Mouse (Mus musculus) hindbrain, embryonic 10.5 days (tissue): ENCODE results near the gene Ppfia2. TPM values are rescaled to one million over a fixed set of nuclear protein-coding genes. Genes with fewer than 3 reads are reported as not detected.

Experiments
- DNase-seq: peaks from one replicate; pipeline ENCODE4 v3.0.0-alpha.2; 2017; ENCODE audit warnings: low spot score
- H3K27ac ChIP-seq: fragments of 300-500 bp; sonication (generic); 2 replicates; pipeline ENCODE4 v1.5.1; 2016; ENCODE audit warnings: mild to moderate bottlenecking, moderate library complexity
- H3K27me3 ChIP-seq: fragments of 300-500 bp; sonication (generic); 2 replicates; pipeline ENCODE4 v1.6.1; 2016; ENCODE audit warnings: mild to moderate bottlenecking; ENCODE audit not compliant: poor library complexity, insufficient read depth, severe bottlenecking
- H3K36me3 ChIP-seq: fragments of 300-500 bp; sonication (generic); 2 replicates; pipeline ENCODE4 v1.6.1; 2016; ENCODE audit warnings: mild to moderate bottlenecking, moderate library complexity
- H3K4me1 ChIP-seq: fragments of 300-500 bp; sonication (generic); replicated peaks from 2 replicates; pipeline ENCODE4 v1.6.1; 2016; ENCODE audit warnings: mild to moderate bottlenecking
- H3K4me3 ChIP-seq: fragments of 300-500 bp; sonication (generic); 2 replicates; pipeline ENCODE4 v1.5.1; 2016; ENCODE audit warnings: mild to moderate bottlenecking, moderate library complexity
- H3K9me3 ChIP-seq: fragments of 300-500 bp; sonication (generic); 2 replicates; pipeline ENCODE4 v1.6.1; 2016; ENCODE audit warnings: mild to moderate bottlenecking, moderate library complexity
- WGBS: fragments of 180-500 bp; shearing (Covaris S2); methylation state at CpG from one replicate; pipeline ENCODE4 v1.1.7; 2016; 5-methylcytosine and 5-hydroxymethylcytosine counted together
- polyA plus RNA-seq: library from polyadenylated mRNA; unstranded; fragments of >200 nt; fragmentation: Nextera tagmentation; extraction: Ambion mirVana; gene quantifications from 2 replicates; pipeline ENCODE4 v1.2.1, GENCODE M21; 2016

Ppfia2 gene
- polyA plus RNA-seq, result 0.90 and 2.7 TPM in 2 replicates

DNA sequence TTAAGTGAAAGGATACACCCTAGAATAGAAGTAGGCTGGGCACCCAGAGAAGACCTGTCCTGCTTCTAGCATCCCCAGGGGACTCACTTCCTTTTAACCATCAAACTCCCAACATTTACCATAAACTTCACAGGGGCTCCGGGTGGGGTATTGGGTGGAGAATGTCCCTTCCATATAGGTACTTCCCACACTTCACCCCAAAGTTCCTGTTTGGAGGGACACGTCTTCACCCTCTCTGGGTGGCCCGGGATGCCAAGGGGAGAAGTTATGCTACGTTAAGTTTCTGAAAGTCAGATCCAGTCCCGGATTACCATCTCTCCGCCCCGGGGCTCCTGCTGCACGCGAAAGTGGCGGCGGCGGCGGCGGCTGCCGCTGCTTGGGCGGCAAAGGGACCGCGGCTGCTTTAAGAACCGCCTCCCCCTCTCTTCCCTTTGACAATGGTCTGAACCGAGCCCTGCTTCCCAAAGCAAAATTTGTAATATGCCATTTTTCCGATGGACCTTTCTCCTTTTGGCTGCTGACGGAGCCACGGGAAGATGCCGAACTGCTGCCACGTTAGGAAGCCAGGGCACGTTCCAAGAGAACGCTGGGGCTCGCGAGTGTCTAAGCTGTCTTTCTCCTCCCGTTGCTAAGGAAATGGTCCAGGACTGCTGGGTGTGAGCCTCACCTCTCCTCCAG is at the start of gene Ppfia2:
Ppfia2 (plus strand) TSS at position 485 of the 678 bp plus-strand sequence.
- Histone ChIP-seq H3K36me3 (no peaks in the 10 kb centered on the region), H3K4me3 (peak within 1 kb of the TSS; percentile 65), H3K4me1 (peaks cover 21% of the 10 kb centered on the region), H3K27me3 (peaks cover 41% of the 10 kb centered on the region), H3K27ac (peak within 1 kb of the TSS; percentile 77), H3K9me3 (no peaks in the 10 kb centered on the region)
- under 1% methylated on average over 30 of the region's 30 CpGs for WGBS
- DNase-seq, result peak; percentile 72

GRCm38 (mm10) chr10:106468956-106469721 is 1.0 kb upstream of the Ppfia2 start:
- DNase-seq, result peak; percentile 48

GRCm38 (mm10) chr10:106470533-106471205 is 530 bp downstream of the Ppfia2 start:
- H3K27me3 ChIP-seq, result peaks cover 41% of the 10 kb centered on the region
- peaks cover 21% of the 10 kb centered on the region for H3K4me1 ChIP-seq
- H3K36me3 ChIP-seq, result no peaks in the 10 kb centered on the region
- 12% methylated on average over 18 of the region's 18 CpGs for WGBS
- H3K4me3 ChIP-seq, result peak overlapping the region; percentile 65
- peak overlapping the region; percentile 77 for H3K27ac ChIP-seq
- H3K9me3 ChIP-seq, result no peaks in the 10 kb centered on the region
- no peak for DNase-seq

More at GRCm38 (mm10) chr10:106468956-106469721, 1.0 kb upstream of the Ppfia2 start:
- H3K27ac ChIP-seq, result peak overlapping the region; percentile 77
- H3K36me3 ChIP-seq, result no peaks in the 10 kb centered on the region
- peaks cover 41% of the 10 kb centered on the region for H3K27me3 ChIP-seq
- no peaks in the 10 kb centered on the region for H3K9me3 ChIP-seq
- 3% methylated on average over 19 of the region's 19 CpGs for WGBS
- H3K4me1 ChIP-seq, result peaks cover 21% of the 10 kb centered on the region
- peak overlapping the region; percentile 65 for H3K4me3 ChIP-seq

GRCm38 (mm10) chr10:106509281-106510165 is 39.4 kb downstream of the Ppfia2 start:
- Histone ChIP-seq H3K4me1 (no peaks in the 10 kb centered on the region), H3K27ac (no peak overlapping the region), H3K9me3 (no peaks in the 10 kb centered on the region), H3K36me3 (no peaks in the 10 kb centered on the region), H3K4me3 (no peak overlapping the region), H3K27me3 (no peaks in the 10 kb centered on the region)
- DNase-seq, result no peak
- WGBS, result 88% methylated on average over 6 of the region's 6 CpGs

- Histone ChIP-seq H3K4me3 (no peak overlapping the region), H3K36me3 (no peaks in the 10 kb centered on the region), H3K27ac (no peak overlapping the region), H3K27me3 (no peaks in the 10 kb centered on the region), H3K4me1 (no peaks in the 10 kb centered on the region), H3K9me3 (no peaks in the 10 kb centered on the region)
- 68% methylated on average over 4 of the region's 4 CpGs for WGBS
- no peak for DNase-seq
These were observed 95.9 kb downstream of the Ppfia2 start for GRCm38 (mm10) chr10:106566036-106566435.

- no peaks in the 10 kb centered on the region for H3K9me3 ChIP-seq
- DNase-seq, result no peak
- H3K4me3 ChIP-seq, result no peak overlapping the region
- H3K36me3 ChIP-seq, result no peaks in the 10 kb centered on the region
- WGBS, result 85% methylated on average over 4 of the region's 4 CpGs
- no peaks in the 10 kb centered on the region for H3K4me1 ChIP-seq
- no peak overlapping the region for H3K27ac ChIP-seq
- no peaks in the 10 kb centered on the region for H3K27me3 ChIP-seq
These were observed 114.9 kb downstream of the Ppfia2 start for GRCm38 (mm10) chr10:106585026-106585425.

GRCm38 (mm10) chr10:106585476-106586080 is 115.4 kb downstream of the Ppfia2 start:
- Histone ChIP-seq H3K36me3 (no peaks in the 10 kb centered on the region), H3K27ac (no peak overlapping the region), H3K4me3 (no peak overlapping the region), H3K27me3 (no peaks in the 10 kb centered on the region), H3K4me1 (no peaks in the 10 kb centered on the region), H3K9me3 (no peaks in the 10 kb centered on the region)
- WGBS, result 5% methylated on average over 4 of the region's 4 CpGs
- DNase-seq, result no peak

DNA sequence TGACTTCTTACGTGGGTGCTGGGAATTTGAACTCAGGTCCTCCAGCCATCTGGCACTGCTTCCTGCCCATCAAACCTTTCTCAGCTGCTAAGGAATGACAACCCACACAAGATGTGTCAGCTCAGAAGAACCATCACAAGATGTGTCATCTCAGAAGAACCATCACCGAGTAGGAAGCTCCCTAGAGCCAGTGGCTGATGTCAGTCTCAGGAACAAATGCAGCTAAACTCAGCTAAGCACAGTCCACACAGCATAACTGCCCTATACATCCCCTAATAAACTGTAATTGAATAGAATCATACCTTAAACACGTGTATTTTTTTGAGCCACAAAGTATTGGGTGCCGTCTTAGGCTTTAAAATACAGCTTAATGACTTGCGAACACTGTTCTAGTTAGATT is 117.7 kb downstream of the Ppfia2 start:
- Histone ChIP-seq H3K36me3 (no peaks in the 10 kb centered on the region), H3K4me1 (no peaks in the 10 kb centered on the region), H3K4me3 (no peak overlapping the region), H3K27me3 (no peaks in the 10 kb centered on the region), H3K9me3 (no peaks in the 10 kb centered on the region), H3K27ac (no peak overlapping the region)
- WGBS, result 80% methylated on average over 5 of the region's 5 CpGs
- DNase-seq, result no peak

- DNase-seq, result no peak
- Histone ChIP-seq H3K9me3 (no peaks in the 10 kb centered on the region), H3K27ac (no peak overlapping the region), H3K36me3 (no peaks in the 10 kb centered on the region), H3K27me3 (no peaks in the 10 kb centered on the region), H3K4me1 (no peaks in the 10 kb centered on the region), H3K4me3 (no peak overlapping the region)
- WGBS, result 83% methylated on average over 1 of the region's 1 CpGs
These were observed 120.8 kb downstream of the Ppfia2 start for GRCm38 (mm10) chr10:106590944-106591343.

DNA sequence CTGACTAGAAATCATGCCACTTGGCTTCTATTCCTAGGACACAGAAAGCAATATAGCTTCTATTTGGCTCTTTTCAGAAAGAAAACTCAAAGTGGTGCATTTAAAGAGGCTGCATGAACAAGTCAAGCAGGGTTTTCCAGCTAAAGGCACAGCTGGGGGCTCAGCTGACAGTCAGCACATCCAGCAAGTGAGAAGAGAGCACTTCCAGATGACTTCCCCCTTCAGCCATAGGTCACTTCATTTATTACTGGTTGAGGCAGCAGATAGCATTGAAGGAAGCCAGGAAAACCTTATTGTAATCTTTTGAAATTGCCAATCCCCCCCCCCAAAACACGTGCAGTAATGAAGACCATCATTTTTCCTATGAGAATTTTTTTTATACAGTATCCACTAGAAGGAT is 126.8 kb downstream of the Ppfia2 start:
- H3K27ac ChIP-seq, result no peak overlapping the region
- no peaks in the 10 kb centered on the region for H3K36me3 ChIP-seq
- no peaks in the 10 kb centered on the region for H3K27me3 ChIP-seq
- 72% methylated on average over 1 of the region's 1 CpGs for WGBS
- no peak overlapping the region for H3K4me3 ChIP-seq
- DNase-seq, result no peak
- H3K9me3 ChIP-seq, result no peaks in the 10 kb centered on the region
- H3K4me1 ChIP-seq, result no peaks in the 10 kb centered on the region

DNA sequence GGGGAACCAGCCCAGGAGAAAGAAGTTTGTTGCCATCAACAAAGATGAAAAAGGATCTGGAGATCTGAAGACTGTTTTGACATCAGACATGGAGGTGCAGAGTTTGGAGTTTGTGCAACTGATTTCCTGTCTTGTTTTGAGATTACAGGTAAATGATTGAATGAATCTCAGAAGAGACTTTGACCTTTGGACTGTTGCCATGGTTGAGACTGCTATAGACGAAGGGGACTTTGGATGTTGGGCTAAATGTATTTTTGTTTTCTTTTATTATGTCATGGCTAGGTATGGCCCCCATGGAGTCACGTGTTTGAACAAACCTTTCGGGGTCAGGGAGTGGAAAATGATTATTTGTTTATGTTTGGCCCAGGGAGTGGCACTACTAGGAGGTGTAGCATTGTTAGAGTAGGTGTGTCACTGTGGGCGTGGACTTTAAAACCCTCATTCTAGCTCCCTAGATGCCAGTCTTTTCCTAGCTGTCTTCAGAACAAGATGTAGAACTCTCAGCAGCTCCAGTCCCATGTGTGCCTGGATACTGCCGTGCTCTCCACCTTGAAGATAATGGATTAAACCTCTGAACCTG is 133.3 kb downstream of the Ppfia2 start:
- DNase-seq, result no peak
- WGBS, result 80% methylated on average over 5 of the region's 5 CpGs
- H3K9me3 ChIP-seq, result no peaks in the 10 kb centered on the region
- no peaks in the 10 kb centered on the region for H3K4me1 ChIP-seq
- no peaks in the 10 kb centered on the region for H3K27me3 ChIP-seq
- no peaks in the 10 kb centered on the region for H3K36me3 ChIP-seq
- no peak overlapping the region for H3K4me3 ChIP-seq
- H3K27ac ChIP-seq, result no peak overlapping the region
